Mouse (Mus musculus) lung, postnatal 0 days (tissue): ENCODE measurements around the gene Olfr292. TPM values are rescaled to one million over a fixed set of nuclear protein-coding genes. Genes with fewer than 3 reads are reported as not detected.

ENCODE experiments used
- ATAC-seq: fragments of 200-750 bp; cut with Nextera tagmentation; 2 replicates; pipeline ENCODE4 v1.8.0; 2017; ENCODE audit warnings: moderate library complexity
- DNase-seq: peaks from one replicate; pipeline ENCODE4 v3.0.0-alpha.2; 2016; ENCODE audit warnings: low spot score
- H3K27ac ChIP-seq: fragments of 300-500 bp; sonication (generic); 2 replicates; pipeline ENCODE4 v1.5.1; 2014; ENCODE audit warnings: antibody characterized with exemption, mild to moderate bottlenecking, low read length, mixed read lengths
- H3K27me3 ChIP-seq: fragments of 300-500 bp; sonication (generic); replicated peaks from 2 replicates; pipeline ENCODE4 v1.6.1; 2014; ENCODE audit warnings: low read length, mixed read lengths; ENCODE audit not compliant: insufficient read depth
- H3K36me3 ChIP-seq: fragments of 300-500 bp; sonication (generic); 2 replicates; pipeline ENCODE4 v1.6.1; 2014; ENCODE audit warnings: low read length, mixed read lengths; ENCODE audit not compliant: insufficient read depth
- H3K4me1 ChIP-seq: fragments of 300-500 bp; sonication (generic); 2 replicates; pipeline ENCODE4 v1.6.1; 2014; ENCODE audit warnings: antibody characterized with exemption, low read depth, low read length, mixed read lengths; ENCODE audit not compliant: insufficient read depth
- H3K4me2 ChIP-seq: fragments of 300-500 bp; sonication (generic); replicated peaks from 2 replicates; pipeline ENCODE4 v1.6.1; 2014; ENCODE audit warnings: low read depth, mild to moderate bottlenecking, low read length, moderate library complexity, mixed read lengths
- H3K4me3 ChIP-seq: fragments of 300-500 bp; sonication (generic); 2 replicates; pipeline ENCODE4 v1.5.1; 2014; ENCODE audit warnings: low read depth, low read length
- H3K9ac ChIP-seq: fragments of 300-500 bp; sonication (generic); replicated peaks from 2 replicates; pipeline ENCODE4 v1.6.1; 2014; ENCODE audit warnings: low read depth, mild to moderate bottlenecking
- H3K9me3 ChIP-seq: fragments of 300-500 bp; sonication (generic); 2 replicates; pipeline ENCODE4 v1.6.1; 2016; ENCODE audit warnings: low read length, mixed read lengths
- CTCF ChIP-seq: IDR thresholded peaks from 2 replicates; pipeline ENCODE4 v1.5.1; 2016; ENCODE audit warnings: antibody characterized with exemption, mild to moderate bottlenecking
- EP300 ChIP-seq: IDR thresholded peaks from 2 replicates; pipeline ENCODE4 v1.6.1; 2016; ENCODE audit warnings: antibody characterized with exemption, mild to moderate bottlenecking, control low read depth
- WGBS: fragments of 180-500 bp; shearing (Covaris S2); extraction: QIAGEN DNeasy Blood & Tissue Kit; methylation state at CpG from one replicate; pipeline ENCODE4 v1.1.7; 2014; 5-methylcytosine and 5-hydroxymethylcytosine counted together
- polyA plus RNA-seq: library from polyadenylated mRNA; unstranded; fragments of >200 nt; fragmentation: Nextera tagmentation; extraction: Ambion mirVana; gene quantifications from 2 replicates; pipeline ENCODE4 v1.2.1, GENCODE M21; 2015

The Olfr292 gene
- polyA plus RNA-seq, result not detected in 2 replicates

- Histone ChIP-seq H3K27me3 (no peaks in the 10 kb centered on the region), H3K36me3 (no peaks in the 10 kb centered on the region), H3K4me1 (no peaks in the 10 kb centered on the region), H3K9me3 (no peaks in the 10 kb centered on the region), H3K4me3 (no peak within 1 kb of the TSS), H3K9ac (no peak within 1 kb of the TSS), H3K27ac (no peak within 1 kb of the TSS), H3K4me2 (no peak within 1 kb of the TSS)
- ATAC-seq (no peak), DNase-seq (no peak)
- TF ChIP-seq EP300 (no peak), CTCF (no peak)
Measured at GRCm38 (mm10) chr7:86688030-86688429, at the start of gene Olfr292. Olfr292 (plus strand) TSS chr7:86688330.

- Histone ChIP-seq H3K4me2 (no peak within 1 kb of the TSS), H3K4me3 (no peak within 1 kb of the TSS), H3K27ac (no peak within 1 kb of the TSS), H3K9me3 (no peaks in the 10 kb centered on the region), H3K9ac (no peak within 1 kb of the TSS), H3K36me3 (no peaks in the 10 kb centered on the region), H3K4me1 (no peaks in the 10 kb centered on the region), H3K27me3 (no peaks in the 10 kb centered on the region)
- WGBS, result 87% methylated on average over 4 of the region's 4 CpGs
- no peak for ATAC-seq
- no peak for DNase-seq
- no peak for TF ChIP-seq EP300
- TF ChIP-seq CTCF, result no peak
Measured at GRCm38 (mm10) chr7:86648761-86649160, 39.4 kb upstream of the Olfr292 start, which contains the start of gene Olfr293. Olfr293 (plus strand) TSS chr7:86649061.

GRCm38 (mm10) chr7:86725013-86725412 is 36.9 kb downstream of the Olfr292 start:
- H3K4me3 ChIP-seq, result no peak overlapping the region
- H3K4me2 ChIP-seq, result no peak overlapping the region
- no peak for ATAC-seq

More at GRCm38 (mm10) chr7:86725013-86725412, 36.9 kb downstream of the Olfr292 start:
- Histone ChIP-seq H3K4me1 (no peaks in the 10 kb centered on the region), H3K9ac (no peak overlapping the region), H3K27ac (no peak overlapping the region), H3K36me3 (no peaks in the 10 kb centered on the region), H3K27me3 (no peaks in the 10 kb centered on the region), H3K9me3 (no peaks in the 10 kb centered on the region)
- DNase-seq, result no peak
- TF ChIP-seq CTCF, result no peak
- TF ChIP-seq EP300, result no peak

Other genes with a start within 250 kb of the Olfr292 start
- gene Olfr299, start 228.4 kb upstream of the Olfr292 start, polyA plus RNA-seq, result not detected in 2 replicates
- not detected in 2 replicates for gene Olfr298, start 195.8 kb upstream of the Olfr292 start, polyA plus RNA-seq
- not detected in 2 replicates for gene Olfr297, start 168.4 kb upstream of the Olfr292 start, polyA plus RNA-seq
- not detected in 2 replicates for gene Olfr295, start 104.5 kb upstream of the Olfr292 start, polyA plus RNA-seq
- not detected in 2 replicates for gene Olfr294, start 71.7 kb upstream of the Olfr292 start, polyA plus RNA-seq
- not detected in 2 replicates for gene Olfr293, start 39.3 kb upstream of the Olfr292 start, polyA plus RNA-seq
- 0.07 and 0.10 TPM in 2 replicates for gene Folh1, start 87.6 kb downstream of the Olfr292 start, polyA plus RNA-seq
- gene Vmn2r77, start 106.7 kb downstream of the Olfr292 start, polyA plus RNA-seq, result not detected in 2 replicates
- gene Vmn2r78, start 226.8 kb downstream of the Olfr292 start, polyA plus RNA-seq, result not detected in 2 replicates